Mouse (Mus musculus) C3H10T1/2 (cell line): ENCODE results near the gene Pot1b. TPM values are rescaled to one million over a fixed set of nuclear protein-coding genes. Genes with fewer than 3 reads are reported as not detected.

ENCODE experiments used
- polyA plus RNA-seq, 2 experiments: library from polyadenylated mRNA; unstranded; fragments of >200 nt; fragmentation: generic; extraction: Trizol; gene quantifications; one replicate each; pipeline ENCODE4 v1.2.1; 2012; ENCODE audit warnings: missing spikeins in 2 of 2

Gene Pot1b
- polyA plus RNA-seq, result 1 to 10 TPM in 1 of 2 experiments, under 1 TPM in 1; 0.19 to 1.3 TPM

GRCm38 (mm10) chr17:55711984-55712811 lies at the start of gene Pot1b:
Gene Pot1b (minus strand): TSS chr17:55712628.

GRCm38 (mm10) chr17:55749786-55750185 lies 37.4 kb upstream of the Pot1b start, which contains the start of gene Adgre4:
Gene Adgre4 (plus strand): TSS chr17:55749984.

GRCm38 (mm10) chr17:55625092-55625491 lies 87.3 kb downstream of the Pot1b start, which contains the start of gene Vmn2r118:
Gene Vmn2r118 (minus strand): TSS chr17:55625192.

Other genes starting within 250 kb of the Pot1b start
- not detected for gene Vmn2r118, start 87.4 kb downstream of the Pot1b start, polyA plus RNA-seq
- gene Adgre4, start 37.4 kb upstream of the Pot1b start, polyA plus RNA-seq, result not detected
- gene Zfp119a, start 166.3 kb upstream of the Pot1b start, polyA plus RNA-seq, result under 1 TPM; 0.07 to 0.77 TPM
- gene Zfp959, start 179.5 kb upstream of the Pot1b start, polyA plus RNA-seq, result 1 to 10 TPM in 1 of 2 experiments, under 1 TPM in 1; 0.12 to 1.7 TPM
- under 1 TPM; 0.06 to 0.94 TPM for gene Zfp119b, start 236.9 kb upstream of the Pot1b start, polyA plus RNA-seq
- under 1 TPM in 1 of 2 experiments, not detected in 1; 0.06 TPM for gene Ebi3, start 240.0 kb upstream of the Pot1b start, polyA plus RNA-seq
- gene Yju2, start 246.5 kb upstream of the Pot1b start, polyA plus RNA-seq, result 10 to 100 TPM; 16.0 to 20.0 TPM